Mouse (Mus musculus) myocyte (in vitro differentiated cells): ENCODE measurements around the gene Cntn2. TPM values are rescaled to one million over a fixed set of nuclear protein-coding genes. Genes with fewer than 3 reads are reported as not detected.

ENCODE experiments used
- H3K27me3 ChIP-seq: one replicate; pipeline ENCODE4 v1.6.1; 2011; ENCODE audit not compliant: control insufficient read depth, insufficient read depth, insufficient read length
- H3K36me3 ChIP-seq: one replicate; pipeline ENCODE4 v1.6.1; 2011; ENCODE audit not compliant: control insufficient read depth, insufficient read depth
- H3K4me2 ChIP-seq: one replicate; pipeline ENCODE4 v1.6.1; 2011; ENCODE audit warnings: low read depth, control low read depth
- H3K4me3 ChIP-seq: one replicate; pipeline ENCODE4 v1.5.1; 2011; ENCODE audit warnings: mild to moderate bottlenecking, control low read depth, moderate library complexity
- H3K79me2 ChIP-seq: one replicate; pipeline ENCODE4 v1.6.1; 2011; ENCODE audit not compliant: control insufficient read depth, insufficient read depth
- H3ac ChIP-seq: one replicate; pipeline ENCODE4 v1.6.1; 2011; ENCODE audit not compliant: control insufficient read depth, insufficient read length
- CEBPB ChIP-seq: IDR thresholded peaks from 2 replicates; pipeline ENCODE4 v1.6.1; 2011; ENCODE audit warnings: mild to moderate bottlenecking, moderate library complexity; ENCODE audit not compliant: poor library complexity, insufficient read depth, severe bottlenecking
- E2F4 ChIP-seq: IDR thresholded peaks from one replicate; pipeline ENCODE4 v1.6.1; 2011; ENCODE audit warnings: mild to moderate bottlenecking, control low read depth, moderate library complexity; ENCODE audit not compliant: insufficient read depth
- MAX ChIP-seq: IDR thresholded peaks from one replicate; pipeline ENCODE4 v1.6.1; 2011; ENCODE audit warnings: low read depth, mild to moderate bottlenecking, control low read depth
- MYOD1 ChIP-seq, 3 experiments: IDR thresholded peaks; one replicate each; pipeline ENCODE4 v1.6.1; 2011; ENCODE audit warnings: control low read depth in 2 of 3, low read depth in 2 of 3, mild to moderate bottlenecking in 2 of 3, moderate library complexity in 1 of 3; ENCODE audit not compliant: insufficient read length in 2 of 3, control insufficient read depth in 1 of 3
- MYOG ChIP-seq, 3 experiments: IDR thresholded peaks; one replicate each; pipeline ENCODE4 v1.6.1; 2011; ENCODE audit warnings: control low read depth in 2 of 3, low read depth in 2 of 3, mild to moderate bottlenecking in 2 of 3; ENCODE audit not compliant: insufficient read length in 2 of 3, control insufficient read depth in 1 of 3, insufficient read depth in 1 of 3
- POLR2A ChIP-seq: IDR thresholded peaks from one replicate; pipeline ENCODE4 v1.6.1; 2011; ENCODE audit warnings: low read depth, mild to moderate bottlenecking, control low read depth, moderate library complexity; ENCODE audit not compliant: insufficient read length
- POLR2AphosphoS2 ChIP-seq: IDR thresholded peaks from one replicate; pipeline ENCODE4 v1.6.1; 2011; ENCODE audit warnings: low read depth, control low read depth; ENCODE audit not compliant: insufficient read length
- REST ChIP-seq: IDR thresholded peaks from one replicate; pipeline ENCODE4 v1.6.1; 2011; ENCODE audit warnings: mild to moderate bottlenecking, control low read depth, moderate library complexity; ENCODE audit not compliant: insufficient read depth, insufficient read length
- SRF ChIP-seq: IDR thresholded peaks from one replicate; pipeline ENCODE4 v1.6.1; 2011; ENCODE audit warnings: low read depth; ENCODE audit not compliant: control insufficient read depth, insufficient read length
- TCF12 ChIP-seq: IDR thresholded peaks from one replicate; pipeline ENCODE4 v1.6.1; 2011; ENCODE audit warnings: mild to moderate bottlenecking, control low read depth; ENCODE audit not compliant: poor library complexity, insufficient read depth, severe bottlenecking
- TCF3 ChIP-seq: IDR thresholded peaks from one replicate; pipeline ENCODE4 v1.6.1; 2011; ENCODE audit warnings: low read depth, control low read depth; ENCODE audit not compliant: insufficient read length
- USF1 ChIP-seq: IDR thresholded peaks from one replicate; pipeline ENCODE4 v1.6.1; 2011; ENCODE audit warnings: low read depth, mild to moderate bottlenecking, control low read depth, moderate library complexity
- polyA plus RNA-seq: library from polyadenylated mRNA; unstranded; fragments of >200 nt; fragmentation: generic; extraction: Trizol; gene quantifications from one replicate; pipeline ENCODE4 v1.2.1, GENCODE M21; 2012; ENCODE audit warnings: missing spikeins

Cntn2 gene
- polyA plus RNA-seq, 1 experiment = not detected

- Histone ChIP-seq H3K4me3 (no peak overlapping the region), H3ac (no peak overlapping the region), H3K4me2 (no peak overlapping the region), H3K27me3 (peaks cover 70% of the 10 kb centered on the region), H3K36me3 (no peaks in the 10 kb centered on the region), H3K79me2 (no peaks in the 10 kb centered on the region)
- TF ChIP-seq POLR2A (no peak), REST (no peak), POLR2AphosphoS2 (no peak)
These were observed 18.0 kb upstream of the Cntn2 start for GRCm38 (mm10) chr1:132560907-132561700.

GRCm38 (mm10) chr1:132559045-132559444, 16.0 kb upstream of the Cntn2 start:
- peaks cover 65% of the 10 kb centered on the region for H3K27me3 ChIP-seq
- TF ChIP-seq SRF = no peak
- no peak for TF ChIP-seq POLR2A
- TF ChIP-seq MYOD1 (IDR thresholded peaks at IDR 0.05; ENCODE audit: control insufficient read depth in 1 of 3, insufficient read length in 2 of 3, low read depth in 2 of 3) = no peak
- no peak for TF ChIP-seq REST
- no peak for TF ChIP-seq TCF3
- no peak for TF ChIP-seq E2F4
- TF ChIP-seq MYOG (IDR thresholded peaks at IDR 0.05; ENCODE audit: control insufficient read depth in 1 of 3, insufficient read depth in 1 of 3, insufficient read length in 2 of 3, low read depth in 2 of 3) = no peak
- TF ChIP-seq TCF12 = no peak
- TF ChIP-seq USF1 = no peak
- TF ChIP-seq POLR2AphosphoS2 = no peak
- H3K79me2 ChIP-seq = no peaks in the 10 kb centered on the region
- no peak overlapping the region for H3K4me3 ChIP-seq
- H3ac ChIP-seq = no peak overlapping the region
- H3K36me3 ChIP-seq = no peaks in the 10 kb centered on the region
- no peak overlapping the region for H3K4me2 ChIP-seq

GRCm38 (mm10) chr1:132557901-132558631, 15.0 kb upstream of the Cntn2 start:
- Histone ChIP-seq H3K27me3 (peaks cover 66% of the 10 kb centered on the region), H3K4me2 (no peak overlapping the region), H3ac (no peak overlapping the region), H3K79me2 (no peaks in the 10 kb centered on the region), H3K4me3 (no peak overlapping the region), H3K36me3 (no peaks in the 10 kb centered on the region)
- no peak for TF ChIP-seq MYOG (IDR thresholded peaks at IDR 0.05; ENCODE audit: control insufficient read depth in 1 of 3, insufficient read depth in 1 of 3, insufficient read length in 2 of 3, low read depth in 2 of 3)
- no peak for TF ChIP-seq REST
- TF ChIP-seq POLR2AphosphoS2 = no peak
- no peak for TF ChIP-seq MYOD1 (IDR thresholded peaks at IDR 0.05; ENCODE audit: control insufficient read depth in 1 of 3, insufficient read length in 2 of 3, low read depth in 2 of 3)
- TF ChIP-seq E2F4 = no peak
- TF ChIP-seq SRF = no peak
- no peak for TF ChIP-seq CEBPB
- no peak for TF ChIP-seq MAX
- no peak for TF ChIP-seq USF1
- no peak for TF ChIP-seq POLR2A

GRCm38 (mm10) chr1:132543789-132544188, 733 bp upstream of the Cntn2 start:
- no peak overlapping the region for H3ac ChIP-seq
- TF ChIP-seq MAX = no peak
- TF ChIP-seq TCF3 = no peak
- no peak for TF ChIP-seq POLR2AphosphoS2
- TF ChIP-seq MYOD1 (IDR thresholded peaks at IDR 0.05; ENCODE audit: control insufficient read depth in 1 of 3, insufficient read length in 2 of 3, low read depth in 2 of 3) = no peak
- TF ChIP-seq USF1 = no peak
- H3K27me3 ChIP-seq = peaks cover 77% of the 10 kb centered on the region

GRCm38 (mm10) chr1:132541824-132542599, 1.0 kb downstream of the Cntn2 start:
- Histone ChIP-seq H3K4me3 (no peak overlapping the region), H3K36me3 (no peaks in the 10 kb centered on the region), H3K79me2 (no peaks in the 10 kb centered on the region), H3K4me2 (no peak overlapping the region), H3K27me3 (peaks cover 80% of the 10 kb centered on the region), H3ac (no peak overlapping the region)
- TF ChIP-seq TCF12 = no peak
- TF ChIP-seq USF1 = no peak
- TF ChIP-seq E2F4 = no peak
- TF ChIP-seq REST = no peak
- TF ChIP-seq MYOD1 (IDR thresholded peaks at IDR 0.05; ENCODE audit: control insufficient read depth in 1 of 3, insufficient read length in 2 of 3, low read depth in 2 of 3) = no peak
- TF ChIP-seq SRF = no peak
- no peak for TF ChIP-seq POLR2A
- no peak for TF ChIP-seq POLR2AphosphoS2
- TF ChIP-seq TCF3 = no peak
- no peak for TF ChIP-seq CEBPB
- no peak for TF ChIP-seq MAX
- no peak for TF ChIP-seq MYOG (IDR thresholded peaks at IDR 0.05; ENCODE audit: control insufficient read depth in 1 of 3, insufficient read depth in 1 of 3, insufficient read length in 2 of 3, low read depth in 2 of 3)

More at GRCm38 (mm10) chr1:132543789-132544188, 733 bp upstream of the Cntn2 start:
- Histone ChIP-seq H3K4me2 (no peak overlapping the region), H3K4me3 (no peak overlapping the region), H3K79me2 (no peaks in the 10 kb centered on the region), H3K36me3 (no peaks in the 10 kb centered on the region)
